Mouse (Mus musculus) c-Kit-positive CD71-negative TER-119-negative erythroid progenitor cells, embryonic 14.5 days (primary cell): Measurements from ENCODE around the gene Sipa1l3.

Source experiments
- DNase-seq: peaks from one replicate; pipeline ENCODE4 v3.0.0-alpha.2; 2013; ENCODE audit warnings: low read depth

The Sipa1l3 gene

DNA sequence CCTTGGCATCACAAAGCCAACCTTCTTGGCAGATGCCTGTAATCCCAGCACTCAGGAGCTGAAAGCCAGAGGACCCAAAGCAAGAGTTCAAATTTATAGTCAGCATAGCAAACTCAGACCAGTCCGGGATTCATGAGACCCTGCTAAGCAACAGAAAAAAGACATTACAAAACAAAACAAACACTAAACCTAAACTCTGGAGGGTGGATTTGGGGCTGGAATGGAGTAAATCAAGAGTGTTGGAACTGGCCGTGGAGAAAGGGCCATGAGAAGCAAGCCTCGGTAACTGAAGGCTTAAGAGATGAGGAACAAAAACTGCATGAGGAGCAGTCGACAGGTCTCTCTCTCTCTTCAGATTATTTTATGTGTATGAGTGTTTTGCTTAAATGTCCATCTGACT lies 234.6 kb downstream of the Sipa1l3 start:
- DNase-seq: no peak

DNA sequence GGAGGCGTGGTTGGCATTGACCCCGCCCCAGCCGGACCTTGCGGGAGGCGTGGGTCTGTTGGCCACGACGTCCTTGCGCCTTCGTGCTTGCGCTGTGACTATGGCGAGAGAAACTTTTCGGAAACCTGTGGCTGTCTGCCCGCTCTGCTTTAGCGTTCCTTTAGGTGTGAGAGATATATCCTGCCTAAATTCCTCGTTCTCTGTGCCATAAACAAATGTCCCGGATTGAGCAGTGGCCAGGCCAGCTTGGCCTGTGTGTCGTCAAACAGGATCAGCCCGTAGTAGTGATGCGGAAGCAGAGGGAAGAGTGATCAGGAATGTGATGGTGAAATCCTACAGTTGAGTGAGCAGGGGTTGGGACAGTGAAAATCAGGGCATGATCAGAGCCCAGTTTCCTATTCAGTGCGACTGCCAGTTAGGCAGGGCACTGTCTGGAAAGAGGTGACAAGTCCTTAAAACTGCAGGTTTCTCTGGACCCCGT lies 236.3 kb downstream of the Sipa1l3 start:
- no peak for DNase-seq

DNA sequence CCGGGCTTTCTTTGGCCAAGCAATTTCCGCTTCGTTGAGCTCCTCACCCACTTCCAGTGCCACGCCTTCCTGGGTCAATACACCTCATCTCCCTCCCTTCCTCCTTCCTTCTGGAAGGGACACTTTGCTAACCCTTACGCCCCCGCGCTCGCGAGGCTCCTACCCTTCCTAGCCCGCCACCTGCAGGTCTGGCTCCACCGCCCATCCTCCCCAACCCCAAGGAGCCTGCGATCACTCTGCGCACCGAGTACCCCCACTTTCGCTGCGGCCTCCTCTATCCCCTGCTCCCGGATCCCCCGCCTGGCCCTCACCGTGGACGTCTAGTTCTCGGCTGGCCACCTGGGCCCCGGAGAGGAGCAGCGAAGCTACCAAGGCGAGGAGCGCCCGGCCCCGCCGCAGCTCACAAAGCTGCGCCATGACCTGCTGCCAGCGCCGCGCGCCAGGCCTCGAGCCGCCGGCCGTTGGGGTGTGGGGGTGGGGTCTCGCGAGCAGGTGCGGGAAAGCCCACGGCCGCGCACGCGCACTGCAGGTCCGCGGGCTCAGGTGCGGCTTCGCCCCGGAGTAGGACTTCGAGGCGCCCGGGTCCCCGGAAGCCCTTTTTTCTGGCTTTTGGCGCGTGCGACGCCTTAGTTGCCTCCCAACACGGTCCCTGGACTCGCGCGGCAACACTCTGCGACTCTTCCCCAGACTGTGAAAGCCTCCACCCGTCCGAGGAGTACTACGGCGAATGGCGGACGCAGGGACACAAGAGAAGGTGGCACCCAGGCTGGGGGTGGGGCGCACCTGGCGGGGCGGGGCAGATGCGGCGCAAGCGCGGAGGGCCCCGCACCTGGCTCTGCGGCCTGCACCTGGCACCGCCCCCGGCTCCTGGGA lies 237.0 kb downstream of the Sipa1l3 start, which contains the start of gene Spint2:
Gene Spint2 (minus strand): TSS at position 712 of the 873 bp plus-strand sequence.
- DNase-seq: peak; percentile 20

DNA sequence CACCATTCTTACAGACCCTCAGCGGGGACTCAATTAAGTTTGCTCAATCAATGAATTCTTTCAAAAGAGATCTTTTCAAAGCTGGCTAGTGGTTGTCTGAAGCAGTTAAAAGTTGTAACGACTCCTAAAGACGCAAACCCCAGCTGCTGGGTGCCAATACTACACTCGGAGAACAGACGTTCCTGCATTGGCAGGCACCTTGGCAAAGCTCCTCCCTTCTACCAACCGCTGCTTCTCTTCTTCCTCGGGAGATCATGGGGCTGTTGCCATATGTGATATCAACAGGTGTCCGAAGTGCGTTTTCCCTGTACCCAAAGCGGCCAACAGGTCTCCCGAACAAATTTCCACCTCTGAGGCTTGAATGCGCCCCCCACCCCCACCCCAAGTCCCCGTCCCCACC lies 237.6 kb downstream of the Sipa1l3 start:
- no peak for DNase-seq

DNA sequence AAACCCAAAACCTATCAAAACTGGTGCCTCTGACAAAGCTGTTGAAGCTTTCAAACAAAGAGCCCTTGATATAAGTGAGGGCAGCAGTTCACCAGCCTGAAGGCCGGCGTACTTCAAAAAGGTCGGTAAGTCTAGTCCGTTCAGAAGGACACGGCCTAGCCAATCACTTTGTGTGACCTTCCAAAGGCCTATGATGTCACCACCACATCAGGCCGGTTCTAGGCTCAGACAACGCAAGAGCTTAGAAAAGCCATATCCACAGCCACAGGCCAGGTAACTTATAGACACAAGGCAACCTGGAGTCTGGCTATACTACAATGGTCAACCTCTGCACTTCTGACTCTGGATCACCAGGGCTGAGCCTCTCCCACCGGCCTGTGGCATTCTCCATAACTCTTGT lies 238.5 kb downstream of the Sipa1l3 start:
- no peak for DNase-seq

DNA sequence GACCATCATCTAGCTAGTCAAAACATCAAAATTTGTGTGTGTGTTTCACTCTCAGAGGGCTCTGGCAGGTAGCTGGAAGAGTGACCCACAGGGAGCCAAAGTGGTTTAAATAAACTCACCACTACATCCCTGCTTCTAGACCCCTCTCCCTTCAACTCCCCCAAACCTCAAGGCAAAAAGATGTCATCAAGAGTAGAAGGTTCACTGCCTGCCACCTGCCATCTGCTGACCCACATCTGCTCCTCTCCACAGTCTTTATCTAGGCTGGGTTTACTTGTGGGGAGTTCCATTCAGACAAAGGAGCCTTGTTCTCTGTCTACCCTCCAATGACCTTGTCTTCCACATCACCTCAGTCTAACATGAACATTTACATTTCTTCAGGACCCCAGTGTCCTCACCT lies 239.2 kb downstream of the Sipa1l3 start:
- DNase-seq: no peak

DNA sequence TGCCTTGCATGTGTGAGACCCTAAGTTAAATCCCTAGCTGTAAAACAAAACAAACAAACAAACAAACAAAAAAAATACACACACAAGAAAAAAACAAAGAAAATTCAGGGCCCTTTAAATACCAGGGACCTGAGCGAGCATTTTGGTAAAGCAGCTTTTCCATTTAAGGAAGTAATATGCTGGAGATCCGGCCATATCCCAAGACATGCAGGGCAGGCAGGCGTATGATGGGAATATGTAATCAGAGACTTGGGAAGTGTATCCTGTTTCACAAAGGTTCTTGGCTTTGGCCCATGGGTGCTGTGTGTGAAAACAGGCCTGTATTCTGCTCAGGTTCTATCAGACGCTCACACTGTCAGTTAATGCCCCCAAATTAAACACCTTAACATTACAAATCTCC lies 240.9 kb downstream of the Sipa1l3 start:
- DNase-seq: no peak

DNA sequence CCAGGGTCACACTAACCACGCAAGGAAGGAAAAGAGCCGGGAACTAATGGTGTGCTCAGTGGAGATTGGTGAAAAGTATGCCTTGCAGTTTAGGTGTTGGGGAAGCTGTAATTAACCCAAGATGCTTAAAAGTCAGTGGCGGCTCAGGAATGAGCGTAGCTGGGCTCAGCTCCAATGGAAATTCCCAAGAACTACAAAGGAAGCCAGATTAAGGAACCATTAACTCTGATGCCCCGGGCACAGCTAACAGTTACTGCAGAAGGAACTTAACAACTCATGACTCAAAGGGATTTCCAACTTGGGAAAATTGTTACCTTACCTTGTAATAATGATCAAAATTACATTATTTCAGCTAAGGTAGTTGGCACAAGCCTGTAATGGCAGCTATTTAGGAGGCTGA lies 241.7 kb downstream of the Sipa1l3 start:
- no peak for DNase-seq

DNA sequence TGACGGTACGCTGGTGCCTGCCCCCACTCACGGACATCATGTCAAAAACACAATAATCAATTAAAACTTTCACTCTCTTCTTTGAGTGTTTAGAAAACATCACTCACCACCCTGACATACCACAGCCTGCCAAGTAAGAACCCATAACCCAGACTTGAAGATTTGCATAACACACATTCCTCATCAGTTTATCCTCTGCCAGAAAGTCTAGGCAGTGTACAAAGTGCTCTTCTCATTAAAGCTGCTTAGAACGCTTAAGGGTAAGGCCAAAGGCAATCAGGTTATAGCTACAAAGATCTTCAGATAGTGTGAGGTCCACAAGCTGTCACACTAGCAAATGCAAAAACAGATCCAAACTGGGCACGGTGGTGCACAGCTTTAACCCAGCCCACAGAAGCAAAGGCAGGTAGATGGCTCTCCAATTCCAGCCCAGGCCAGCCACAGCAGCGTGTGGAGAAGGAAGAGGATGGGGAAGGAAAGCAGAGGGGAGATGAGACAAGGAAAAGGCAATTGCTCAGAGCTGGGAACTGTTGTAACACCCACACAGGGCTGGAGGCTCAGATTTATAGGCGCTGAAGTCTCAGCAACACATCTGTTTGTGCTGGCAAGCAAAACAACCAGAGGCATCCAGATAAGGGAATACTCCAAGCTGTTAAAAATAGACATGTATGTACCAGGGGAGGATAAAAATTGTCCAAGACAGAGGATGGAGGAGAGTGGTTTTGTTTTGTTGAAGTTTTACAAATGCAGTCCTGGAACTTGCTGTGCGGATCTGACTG lies 246.6 kb downstream of the Sipa1l3 start:
- DNase-seq: no peak

DNA sequence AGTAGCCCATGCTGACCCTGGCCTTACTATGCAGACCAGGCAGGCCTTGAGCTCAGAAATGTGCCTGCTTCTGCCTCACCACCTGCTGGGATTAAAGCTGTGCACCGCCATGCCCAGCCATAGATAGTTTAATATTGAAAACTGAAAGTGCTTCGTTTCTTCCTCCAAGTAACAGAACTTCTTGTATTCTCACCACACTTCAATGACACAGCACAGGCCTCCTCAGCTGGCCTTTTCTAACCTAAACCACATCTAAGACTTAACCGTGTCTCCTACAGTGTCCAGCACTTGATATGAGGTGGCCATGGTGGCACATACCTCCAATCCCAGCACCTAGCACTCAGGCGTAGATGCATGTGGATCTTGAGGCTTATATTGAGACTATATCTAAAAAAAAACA lies 248.0 kb downstream of the Sipa1l3 start:
- DNase-seq: no peak
